Mouse (Mus musculus): ENCODE data around the gene Grb10. TPM values are rescaled to one million over a fixed set of nuclear protein-coding genes. Genes with fewer than 3 reads are reported as not detected.

Gene Grb10
- total RNA-seq, 2 experiments from 2014 or later, result 38.7 to 53.4 TPM

GRCm38 (mm10) chr11:11974591-11975255, 63.8 kb downstream of the Grb10 start:
- ATAC-seq (replicated peaks; ENCODE audit: low FRiP score, low TSS enrichment, poor library complexity, severe bottlenecking), result peak; percentile 80

GRCm38 (mm10) chr11:11973366-11974014, 65.0 kb downstream of the Grb10 start:
- peak; percentile 84 for ATAC-seq (replicated peaks; ENCODE audit: low FRiP score, low TSS enrichment, poor library complexity, severe bottlenecking)

GRCm38 (mm10) chr11:11972401-11973110, 65.9 kb downstream of the Grb10 start:
- no peak for ATAC-seq (replicated peaks; ENCODE audit: low FRiP score, low TSS enrichment, poor library complexity, severe bottlenecking)

- ATAC-seq (replicated peaks; ENCODE audit: low FRiP score, low TSS enrichment, poor library complexity, severe bottlenecking), result no peak
These were observed 68.2 kb downstream of the Grb10 start for GRCm38 (mm10) chr11:11970246-11970645.

GRCm38 (mm10) chr11:11968830-11969229, 69.7 kb downstream of the Grb10 start:
- ATAC-seq (replicated peaks; ENCODE audit: low FRiP score, low TSS enrichment, poor library complexity, severe bottlenecking), result no peak

- ATAC-seq (replicated peaks; ENCODE audit: low FRiP score, low TSS enrichment, poor library complexity, severe bottlenecking), result no peak
These were observed 71.0 kb downstream of the Grb10 start for GRCm38 (mm10) chr11:11967519-11967918.

- no peak for ATAC-seq (replicated peaks; ENCODE audit: low FRiP score, low TSS enrichment, poor library complexity, severe bottlenecking)
These were observed 72.3 kb downstream of the Grb10 start for GRCm38 (mm10) chr11:11966220-11966619.

- no peak for ATAC-seq (replicated peaks; ENCODE audit: low FRiP score, low TSS enrichment, poor library complexity, severe bottlenecking)
These were observed 72.9 kb downstream of the Grb10 start for GRCm38 (mm10) chr11:11965501-11966125.

- ATAC-seq (replicated peaks; ENCODE audit: low FRiP score, low TSS enrichment, poor library complexity, severe bottlenecking), result no peak
These were observed 73.8 kb downstream of the Grb10 start for GRCm38 (mm10) chr11:11964729-11965128.

GRCm38 (mm10) chr11:11963587-11963986, 74.9 kb downstream of the Grb10 start:
- ATAC-seq (replicated peaks; ENCODE audit: low FRiP score, low TSS enrichment, poor library complexity, severe bottlenecking), result peak; percentile 72

GRCm38 (mm10) chr11:11963065-11963464, 75.4 kb downstream of the Grb10 start:
- no peak for ATAC-seq (replicated peaks; ENCODE audit: low FRiP score, low TSS enrichment, poor library complexity, severe bottlenecking)

- no peak for ATAC-seq (replicated peaks; ENCODE audit: low FRiP score, low TSS enrichment, poor library complexity, severe bottlenecking)
These were observed 75.9 kb downstream of the Grb10 start for GRCm38 (mm10) chr11:11962629-11962954.

- peak; percentile 76 for ATAC-seq (replicated peaks; ENCODE audit: low FRiP score, low TSS enrichment, poor library complexity, severe bottlenecking)
These were observed 76.4 kb downstream of the Grb10 start for GRCm38 (mm10) chr11:11961917-11962628.

GRCm38 (mm10) chr11:11960858-11961257, 77.6 kb downstream of the Grb10 start:
- no peak for ATAC-seq (replicated peaks; ENCODE audit: low FRiP score, low TSS enrichment, poor library complexity, severe bottlenecking)

- no peak for ATAC-seq (replicated peaks; ENCODE audit: low FRiP score, low TSS enrichment, poor library complexity, severe bottlenecking)
These were observed 78.3 kb downstream of the Grb10 start for GRCm38 (mm10) chr11:11960227-11960626.

GRCm38 (mm10) chr11:11958479-11958878, 80.0 kb downstream of the Grb10 start:
- no peak for ATAC-seq (replicated peaks; ENCODE audit: low FRiP score, low TSS enrichment, poor library complexity, severe bottlenecking)

- ATAC-seq (replicated peaks; ENCODE audit: low FRiP score, low TSS enrichment, poor library complexity, severe bottlenecking), result no peak
These were observed 80.5 kb downstream of the Grb10 start for GRCm38 (mm10) chr11:11958061-11958361.

- ATAC-seq (replicated peaks; ENCODE audit: low FRiP score, low TSS enrichment, poor library complexity, severe bottlenecking), result no peak
These were observed 81.0 kb downstream of the Grb10 start for GRCm38 (mm10) chr11:11957211-11958060.

- ATAC-seq (replicated peaks; ENCODE audit: low FRiP score, low TSS enrichment, poor library complexity, severe bottlenecking), result no peak
These were observed 82.7 kb downstream of the Grb10 start for GRCm38 (mm10) chr11:11955783-11956182.
